Mouse (Mus musculus) brain, adult 2 months (tissue): ENCODE results near the gene Cyp4f39.

Experiments used
- DNase-seq: peaks from one replicate; pipeline ENCODE4 v3.0.0; 2011; ENCODE audit warnings: low read depth, low spot score

Gene Cyp4f39

GRCm38 (mm10) chr17:32452482-32452881 lies at the start of gene Cyp4f39:
TSS of gene Cyp4f39 (plus strand) at chr17:32452723.
- no peak for DNase-seq

GRCm38 (mm10) chr17:32402779-32403157 lies 49.8 kb upstream of the Cyp4f39 start:
- DNase-seq = no peak

DNA sequence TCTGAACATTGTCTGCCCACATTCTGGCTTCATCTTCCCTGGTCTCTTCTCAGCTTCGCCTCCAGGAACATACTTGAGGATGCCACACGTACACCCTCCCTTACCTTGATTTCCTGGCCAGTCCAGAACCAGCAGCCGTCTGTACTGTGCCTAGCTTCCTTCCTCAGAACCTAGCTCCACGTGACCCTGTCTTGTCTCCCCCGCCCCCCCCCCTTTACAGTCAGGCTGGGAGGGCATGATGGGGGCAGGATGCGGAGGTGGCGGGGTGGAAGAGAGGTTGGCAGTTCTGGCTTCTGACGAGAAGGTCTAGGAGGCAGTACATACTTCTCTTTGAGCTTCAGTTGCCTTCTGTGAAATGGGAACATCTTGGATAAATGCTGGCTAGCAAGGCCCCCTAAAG lies 49.1 kb upstream of the Cyp4f39 start, which contains the start of gene Rasal3:
Rasal3 (minus strand) TSS at position 167 of the 400 bp plus-strand sequence.
- DNase-seq = peak; percentile 10

DNA sequence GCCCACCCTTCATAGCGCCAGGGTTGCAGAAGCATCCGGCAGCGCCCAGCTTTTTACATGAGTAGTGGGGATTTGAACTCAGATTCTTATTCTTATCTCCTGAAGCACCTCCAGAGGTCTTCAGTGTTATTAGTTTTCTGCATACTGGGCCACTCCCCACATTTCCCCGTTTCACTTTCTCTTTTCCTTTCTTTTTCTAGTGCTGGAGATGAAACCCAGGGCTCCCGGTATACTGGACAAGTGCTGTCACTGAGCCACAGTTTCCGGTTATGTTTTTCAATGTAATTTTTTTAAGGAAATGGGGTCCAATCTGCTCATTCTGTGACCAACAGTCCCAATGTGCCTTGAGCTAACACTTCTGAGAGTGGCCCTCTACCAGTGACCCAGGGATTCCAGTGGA lies 40.6 kb upstream of the Cyp4f39 start:
- DNase-seq = no peak

DNA sequence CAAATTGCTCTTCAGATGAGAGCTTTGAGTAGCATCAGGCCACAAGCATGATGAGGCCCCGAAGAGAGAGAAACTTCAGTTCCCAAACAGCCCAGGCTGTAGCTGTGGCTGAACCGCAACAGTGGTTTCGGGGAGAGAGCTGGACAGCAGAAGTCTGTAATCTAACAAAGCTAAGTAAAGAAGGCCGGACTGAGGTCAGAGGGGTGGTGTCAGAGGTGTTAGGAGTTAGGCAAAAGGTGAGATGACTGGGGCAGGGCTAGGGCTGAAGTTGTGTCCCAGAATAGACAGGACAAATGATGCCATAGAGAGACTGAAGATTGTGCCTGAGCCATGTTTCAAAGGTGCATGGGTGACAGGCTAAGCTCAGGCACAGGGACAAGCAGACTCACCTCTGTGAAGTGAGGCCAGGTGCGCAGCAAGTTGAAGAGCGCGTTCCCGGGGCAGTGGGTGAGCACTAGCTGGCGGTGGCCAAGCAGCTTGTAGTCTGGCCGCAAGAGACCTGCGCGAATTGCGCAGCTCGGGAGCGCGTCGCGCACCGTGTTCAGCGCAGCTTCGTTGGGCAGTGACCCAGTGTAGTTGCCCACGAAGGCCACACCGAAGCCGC lies 37.0 kb upstream of the Cyp4f39 start:
- DNase-seq = no peak

GRCm38 (mm10) chr17:32416771-32417170 lies 35.8 kb upstream of the Cyp4f39 start:
- no peak for DNase-seq

GRCm38 (mm10) chr17:32419989-32420388 lies 32.5 kb upstream of the Cyp4f39 start:
- DNase-seq = no peak

DNA sequence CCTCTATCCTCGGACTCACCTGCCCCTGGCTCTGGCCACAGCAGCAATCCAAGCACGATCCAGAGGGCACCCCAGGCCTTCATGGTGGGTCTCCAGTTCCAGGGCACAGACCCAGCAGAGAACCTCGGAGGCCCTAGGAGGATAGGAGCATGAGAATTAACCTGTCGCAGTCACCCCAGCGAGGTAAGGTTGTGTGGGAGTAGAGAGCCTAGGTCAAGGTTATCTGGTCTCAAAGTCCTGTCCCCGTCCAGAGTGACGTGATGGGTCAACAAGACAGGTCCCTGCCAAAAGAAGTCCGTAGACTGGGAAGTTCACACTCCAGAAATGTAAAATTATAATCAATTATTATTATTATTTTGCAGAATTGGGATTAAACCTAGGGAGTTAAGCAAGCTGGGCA lies 31.7 kb upstream of the Cyp4f39 start:
- no peak for DNase-seq

DNA sequence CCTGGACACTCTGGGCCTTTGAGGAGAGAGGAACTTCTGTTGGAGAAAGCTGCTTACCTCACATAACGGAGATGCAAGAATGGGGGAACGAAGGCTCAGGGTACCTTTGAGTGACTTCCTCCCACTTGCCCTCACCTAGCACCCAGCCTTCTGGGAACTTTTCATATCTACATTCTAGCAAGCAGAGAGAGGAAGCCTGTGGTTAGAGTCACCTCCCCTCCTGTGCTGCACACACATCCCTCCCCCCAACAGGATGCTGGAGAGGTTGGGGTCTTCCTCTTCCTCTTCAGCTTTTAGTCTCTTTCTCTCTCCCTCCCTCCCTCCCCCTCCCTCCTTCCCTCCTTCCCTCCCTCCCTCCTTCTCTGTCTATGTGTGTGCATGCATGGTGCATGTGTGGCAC lies 28.5 kb upstream of the Cyp4f39 start, which contains the start of gene Pglyrp2:
Pglyrp2 (minus strand) TSS at position 134 of the 400 bp plus-strand sequence.
- no peak for DNase-seq

DNA sequence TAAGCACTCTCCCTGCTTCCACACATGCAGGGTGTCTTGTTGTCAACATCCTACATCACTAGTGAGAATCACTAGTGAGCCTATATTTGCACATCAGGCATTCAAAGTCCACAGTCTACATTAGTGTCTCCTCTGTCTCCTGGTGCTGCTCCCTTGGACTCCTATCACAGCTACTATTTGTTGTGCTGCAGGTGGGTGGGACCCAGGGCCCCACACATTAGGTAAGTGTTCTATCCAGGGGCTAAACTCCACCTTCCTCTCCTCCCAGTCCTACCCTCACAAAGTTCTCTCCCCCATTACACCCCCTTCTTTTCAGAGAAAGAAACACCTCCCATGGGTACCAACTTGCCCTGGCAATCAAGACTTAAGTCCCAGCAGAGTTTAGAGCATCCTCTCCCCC lies 25.9 kb upstream of the Cyp4f39 start:
- no peak for DNase-seq

DNA sequence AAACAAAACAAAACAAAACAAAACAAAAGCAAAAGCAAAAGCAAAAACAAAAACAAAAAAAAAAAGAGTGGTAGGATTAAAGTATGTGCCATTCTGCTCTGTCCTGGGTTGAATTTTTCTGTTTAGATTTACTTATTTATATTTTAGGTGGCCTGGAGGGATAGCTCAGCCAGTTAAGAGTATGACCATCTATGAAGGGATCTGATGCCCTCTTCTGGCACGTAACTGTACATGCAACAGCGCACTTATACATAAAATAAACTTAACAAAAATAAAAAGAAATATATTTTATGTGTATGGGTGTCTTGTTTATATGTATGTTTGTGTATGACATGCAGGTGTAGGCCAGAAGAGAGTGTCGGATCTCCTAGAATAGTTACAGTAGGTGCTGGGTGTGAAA lies 20.6 kb upstream of the Cyp4f39 start:
- peak; percentile 61 for DNase-seq

DNA sequence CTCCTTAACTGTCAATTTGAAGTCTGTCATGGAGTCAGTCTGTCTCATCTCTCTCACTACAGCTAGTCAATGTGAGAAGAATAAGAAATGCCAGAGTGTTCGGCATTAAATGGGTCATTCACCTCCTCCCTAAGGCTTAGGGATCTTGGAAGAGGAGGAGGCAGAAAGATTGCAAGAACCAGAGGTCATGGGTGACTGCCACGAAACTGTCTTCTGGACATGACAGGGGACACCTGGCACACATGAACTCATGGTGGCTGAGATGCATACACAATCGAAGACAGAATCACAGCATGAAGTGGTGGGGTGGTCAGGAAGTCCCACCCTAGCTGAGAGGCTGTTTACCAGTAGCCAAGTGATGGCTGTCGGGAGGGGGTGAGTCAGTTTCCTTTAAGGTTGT lies 18.2 kb upstream of the Cyp4f39 start:
- no peak for DNase-seq

DNA sequence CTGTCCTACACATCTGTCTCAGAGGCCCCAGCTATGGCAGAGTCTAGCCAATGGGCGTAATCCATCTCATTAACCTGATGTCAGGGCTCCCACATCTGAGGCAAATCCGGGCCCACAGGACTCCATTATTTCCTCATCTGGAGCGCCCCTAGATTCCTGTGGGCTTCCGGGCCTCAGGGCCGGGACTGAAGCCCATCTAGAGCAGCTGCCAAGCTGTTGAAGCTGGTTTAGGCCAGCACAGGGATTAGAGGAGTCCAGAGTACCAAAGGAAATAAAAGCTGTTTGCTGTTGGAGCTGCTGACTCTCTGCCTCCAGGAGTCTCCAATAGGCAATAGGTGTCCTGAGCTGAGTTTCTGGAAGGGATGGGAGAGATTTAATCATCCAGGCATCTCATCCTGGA lies 17.4 kb upstream of the Cyp4f39 start:
- DNase-seq = no peak

DNA sequence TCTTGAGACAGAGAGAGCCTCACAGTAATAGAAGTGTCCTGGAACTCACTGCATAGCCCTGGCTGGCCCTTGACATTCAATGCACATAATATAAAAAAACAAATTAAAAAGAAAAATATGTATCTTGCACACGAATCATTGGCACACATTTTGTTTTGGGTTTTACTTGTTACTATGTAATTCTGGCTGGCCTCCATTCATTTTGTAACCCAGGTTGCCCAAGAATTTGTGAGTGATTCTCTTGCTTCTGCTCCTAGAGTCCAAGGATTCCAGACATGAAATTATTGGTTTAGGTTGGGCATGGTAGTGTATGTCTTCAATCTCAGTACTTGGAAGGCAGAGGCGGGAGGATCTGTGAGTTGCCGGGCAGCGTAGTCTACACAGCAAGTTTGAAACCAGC lies 15.4 kb upstream of the Cyp4f39 start:
- DNase-seq = no peak

GRCm38 (mm10) chr17:32443245-32443644 lies 9.3 kb upstream of the Cyp4f39 start:
- no peak for DNase-seq

DNA sequence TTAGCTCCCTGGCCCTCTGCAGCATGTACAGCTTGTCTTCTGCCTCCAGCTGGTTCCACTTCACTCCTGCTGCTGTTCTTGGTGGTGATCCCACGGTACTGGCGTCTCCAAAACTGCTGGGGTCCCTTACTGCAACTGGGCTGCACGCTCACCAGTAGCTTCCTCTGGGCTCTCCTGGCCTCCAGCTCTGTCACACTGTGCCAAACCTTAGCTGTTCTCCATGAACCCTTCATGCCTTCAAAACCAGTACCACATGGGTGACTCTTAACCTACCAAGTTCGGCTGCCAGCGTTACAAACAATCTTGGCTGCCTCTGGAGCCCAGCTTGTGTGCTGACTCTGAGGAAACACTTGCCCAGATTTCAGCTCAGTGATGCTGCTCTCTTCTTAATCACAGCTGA lies 7.5 kb upstream of the Cyp4f39 start:
- no peak for DNase-seq

DNA sequence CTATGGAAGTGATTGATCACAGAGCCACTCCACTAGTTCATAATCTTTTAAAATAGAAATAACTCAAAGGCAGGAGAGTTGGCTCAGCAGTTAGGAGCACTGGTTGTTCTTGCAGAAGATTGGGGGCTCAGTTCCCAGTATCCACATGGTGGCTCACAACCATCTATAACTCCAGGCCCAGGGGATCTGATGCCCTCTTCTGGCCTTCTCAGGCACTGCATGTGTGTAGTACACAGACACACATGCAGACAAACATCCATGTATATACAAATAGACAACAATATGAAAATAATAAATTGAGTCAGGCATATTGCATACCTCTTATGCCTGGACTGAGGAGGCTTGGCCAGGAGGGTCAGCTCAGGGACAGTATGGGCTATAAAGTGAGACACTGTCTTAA lies 5.3 kb upstream of the Cyp4f39 start:
- no peak for DNase-seq

- no peak for DNase-seq
These were observed 3.5 kb upstream of the Cyp4f39 start for GRCm38 (mm10) chr17:32449042-32449441.

- no peak for DNase-seq
These were observed 1.5 kb upstream of the Cyp4f39 start for GRCm38 (mm10) chr17:32450844-32451537.

DNA sequence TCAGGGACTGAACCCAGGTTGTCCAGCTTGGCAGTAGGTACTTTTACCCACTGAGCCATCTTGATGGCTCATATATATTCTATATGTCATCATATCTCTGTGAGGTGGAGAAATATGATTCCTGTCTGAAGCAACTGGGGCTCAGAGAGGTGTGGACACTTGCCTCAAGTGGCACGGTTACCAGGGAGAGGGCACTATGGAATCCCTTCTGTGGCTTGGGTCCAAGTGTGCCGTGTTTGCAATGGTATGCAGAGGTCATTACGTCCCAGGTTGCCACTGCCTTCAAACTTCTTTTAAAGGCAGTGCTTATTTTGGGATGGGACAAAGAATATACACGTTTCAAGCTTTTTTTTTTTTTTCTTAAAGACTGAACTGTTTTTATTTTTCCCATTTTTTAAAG lies 1.7 kb downstream of the Cyp4f39 start:
- no peak for DNase-seq

DNA sequence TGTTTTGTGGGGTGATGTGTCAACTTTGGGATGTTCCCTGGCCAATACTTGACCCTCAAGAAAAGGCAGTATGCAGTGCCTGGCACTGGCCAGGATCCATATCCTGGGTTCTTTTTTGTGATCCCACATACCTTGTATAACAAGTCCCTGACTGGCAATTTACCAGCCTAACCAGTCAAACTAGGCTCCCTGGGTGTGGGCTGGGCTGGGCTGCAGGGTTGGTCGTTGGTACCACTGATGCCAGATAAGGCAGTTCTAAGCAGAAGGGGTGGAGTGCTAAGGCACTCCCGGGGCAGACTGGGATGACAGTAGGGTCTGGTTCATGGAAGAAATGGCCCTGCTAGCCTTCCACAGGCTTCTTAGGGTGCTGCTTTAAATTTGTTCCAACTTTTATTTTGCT lies 2.5 kb downstream of the Cyp4f39 start:
- no peak for DNase-seq

- no peak for DNase-seq
These were observed 16.0 kb downstream of the Cyp4f39 start for GRCm38 (mm10) chr17:32468494-32468893.

DNA sequence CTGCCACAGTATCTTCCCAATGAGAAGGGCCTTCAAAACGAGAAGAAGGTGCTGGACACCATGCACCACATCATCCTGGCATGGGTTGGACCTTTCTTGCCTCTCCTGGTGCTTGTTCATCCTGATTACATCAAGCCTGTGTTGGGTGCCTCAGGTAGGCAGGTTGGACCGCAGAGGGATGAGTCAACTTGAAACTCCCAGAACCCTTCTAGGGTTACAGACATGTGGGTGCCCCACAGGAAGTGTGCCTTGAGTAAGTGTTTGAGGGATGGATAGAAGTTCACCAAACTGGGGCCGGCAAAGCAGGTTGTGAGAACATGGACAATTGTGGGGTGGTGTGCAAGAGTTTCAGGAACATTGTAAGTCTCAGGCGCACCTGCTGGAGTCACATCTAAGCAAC lies 18.3 kb downstream of the Cyp4f39 start:
- no peak for DNase-seq

DNA sequence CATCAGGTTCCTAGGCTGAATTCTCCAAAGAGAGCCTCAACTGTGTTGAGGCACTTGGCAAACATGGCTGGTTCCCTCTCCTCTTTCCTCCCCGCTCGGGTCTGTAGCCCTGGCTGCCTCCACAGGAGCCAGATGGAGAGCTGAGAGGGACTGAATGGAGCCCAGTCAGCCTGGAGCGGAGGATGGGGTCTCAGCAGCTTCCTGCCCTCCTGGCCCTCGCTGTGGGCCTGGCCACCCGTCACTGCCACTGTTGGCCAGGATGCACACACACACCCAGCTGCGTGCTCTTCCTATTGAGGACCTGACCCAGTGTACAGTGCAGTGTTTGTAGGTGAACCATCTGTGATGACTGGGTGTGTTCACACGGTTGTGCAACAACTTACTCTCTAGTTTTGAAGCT lies 19.7 kb downstream of the Cyp4f39 start:
- DNase-seq = peak; percentile 16
